Mouse (Mus musculus) megakaryocyte progenitor cell, adult 5-6 weeks (primary cell): ENCODE measurements at regions not wholly inside any gene's neighbourhood (a gene's known extent, or its start where the extent isn't known, plus 50 kb on each side); places are given as distances from the start of the nearest gene placed in this dataset.

ENCODE experiments used
- ATAC-seq: replicated peaks from 2 replicates; pipeline ENCODE4 v1.8.0; 2016; ENCODE audit warnings: mild to moderate bottlenecking, moderate TSS enrichment, inconsistent platforms; ENCODE audit not compliant: poor library complexity

- no peak for ATAC-seq
These were observed 108.9 kb downstream of the Uchl5 start for GRCm38 (mm10) chr1:143886014-143886413.

GRCm38 (mm10) chr1:143881192-143881591, 104.1 kb downstream of the Uchl5 start:
- ATAC-seq, result no peak

GRCm38 (mm10) chr1:143879622-143880021, 102.5 kb downstream of the Uchl5 start:
- ATAC-seq, result peak; percentile 82

GRCm38 (mm10) chr1:143878266-143878665, 101.2 kb downstream of the Uchl5 start:
- ATAC-seq, result no peak

DNA sequence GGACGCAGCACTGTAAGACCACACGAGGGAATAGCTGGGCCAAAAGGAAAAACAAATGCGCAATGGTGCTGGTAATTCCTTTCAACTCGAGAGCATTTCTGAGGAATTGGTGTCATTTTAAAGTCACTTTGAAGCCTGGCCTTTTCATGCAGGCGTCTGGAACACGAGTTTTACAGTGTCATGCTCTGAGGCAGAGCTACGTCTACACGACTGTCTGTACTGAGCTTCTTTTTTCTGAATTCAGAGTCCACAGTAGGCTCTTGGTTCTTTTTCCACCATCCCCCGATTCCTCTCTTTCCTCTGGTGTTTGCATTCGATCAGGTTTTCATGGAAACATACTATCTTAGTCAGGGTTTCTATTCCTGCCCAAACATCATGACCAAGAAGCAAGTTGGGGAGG, 83.2 kb downstream of the Uchl5 start:
- no peak for ATAC-seq

- ATAC-seq, result 0 out of 2 replicates have a peak, but pooled peaks have one; percentile 23
These were observed 81.5 kb downstream of the Uchl5 start for GRCm38 (mm10) chr1:143858532-143858931.
